Mouse (Mus musculus): ENCODE results near the gene Tshr.
"Not testable (repeated sequence)": the region's sequence is repeated elsewhere in the genome, so short reads cannot be mapped to it uniquely, and the experiment has no call there.

DNA sequence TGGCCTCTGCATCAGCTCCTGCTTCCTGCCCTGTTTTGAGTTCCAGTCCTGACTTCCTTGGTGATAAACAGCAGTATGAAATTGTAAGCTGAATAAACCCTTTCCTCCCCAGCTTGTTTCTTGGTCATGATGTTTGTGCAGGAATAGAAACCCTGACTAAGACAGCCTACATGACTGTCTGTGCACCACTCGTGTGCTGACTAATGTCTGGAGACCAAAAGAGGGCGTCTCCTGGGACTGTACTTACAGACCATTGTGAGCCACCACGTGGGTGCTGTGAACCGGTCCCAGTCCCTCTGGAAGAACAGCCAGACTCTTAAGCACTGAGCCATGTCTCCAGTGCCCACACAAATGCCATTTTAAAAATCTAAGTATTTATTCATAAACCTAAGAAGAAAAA, 201.5 kb downstream of the Tshr start:
- TF ChIP-seq GATA1 (IDR thresholded peaks at IDR 0.05; ENCODE audit: borderline replicate concordance, low read length); FLI1 (IDR thresholded peaks at IDR 0.05; ENCODE audit: low read length): not testable (repeated sequence)
